Mouse (Mus musculus): ENCODE results near the gene Lrrc71. TPM values are rescaled to one million over a fixed set of nuclear protein-coding genes. Genes with fewer than 3 reads are reported as not detected.

Gene Lrrc71
- total RNA-seq (2023): 0.35 TPM

GRCm38 (mm10) chr3:87748431-87748830 lies at the start of gene Lrrc71:
Gene Lrrc71 (minus strand): TSS chr3:87748625.

GRCm38 (mm10) chr3:87796736-87797334 lies 48.4 kb upstream of the Lrrc71 start, which contains the start of gene Insrr:
Gene Insrr (plus strand): TSS chr3:87796951.

GRCm38 (mm10) chr3:87794922-87795325 lies 46.5 kb upstream of the Lrrc71 start, which contains the start of gene Ntrk1:
Gene Ntrk1 (minus strand): TSS chr3:87795162.

Other genes starting within 250 kb of the Lrrc71 start
- 100 TPM for gene Etv3, start 223.2 kb downstream of the Lrrc71 start, total RNA-seq (2023)
- 36.6 TPM for gene Arhgef11, start 131.1 kb downstream of the Lrrc71 start, total RNA-seq (2023)
- not detected for gene Ntrk1, start 46.5 kb upstream of the Lrrc71 start, total RNA-seq (2023)
- not detected for gene Insrr, start 48.3 kb upstream of the Lrrc71 start, total RNA-seq (2023)
- 23.2 TPM for gene Pear1, start 75.7 kb upstream of the Lrrc71 start, total RNA-seq (2023)
- 294 TPM for gene Sh2d2a, start 98.1 kb upstream of the Lrrc71 start, total RNA-seq (2023)
- gene Prcc, start 137.0 kb upstream of the Lrrc71 start, total RNA-seq (2023): 70.6 TPM
- gene Hdgf, start 157.7 kb upstream of the Lrrc71 start, total RNA-seq (2023): 85.8 TPM
- gene Mrpl24, start 170.9 kb upstream of the Lrrc71 start, total RNA-seq (2023): 169 TPM
- 63.4 TPM for gene Isg20l2, start 181.7 kb upstream of the Lrrc71 start, total RNA-seq (2023)
- 32.8 TPM for gene Rrnad1, start 182.1 kb upstream of the Lrrc71 start, total RNA-seq (2023)
- 2.3 TPM for gene Crabp2, start 200.0 kb upstream of the Lrrc71 start, total RNA-seq (2023)
- gene Nes, start 222.5 kb upstream of the Lrrc71 start, total RNA-seq (2023): not detected

Measured in CD4-positive naive resting alpha-beta T cell, adult 57 days (primary cell).